Mouse (Mus musculus) limb, embryonic 13.5 days (tissue): Measurements from ENCODE around the gene Hspb9. TPM values are rescaled to one million over a fixed set of nuclear protein-coding genes. Genes with fewer than 3 reads are reported as not detected.

Source experiments
- polyA plus RNA-seq: library from polyadenylated mRNA; unstranded; fragments of >200 nt; fragmentation: Nextera tagmentation; extraction: Ambion mirVana; gene quantifications from 2 replicates; pipeline ENCODE4 v1.2.1, GENCODE M21; 2015

The Hspb9 gene
- polyA plus RNA-seq, 1 experiment from 2014 or later = not detected

Other genes starting within 250 kb of the Hspb9 start
- 10.8 and 12.6 TPM in 2 replicates for gene Klhl11, start 241.1 kb upstream of the Hspb9 start, polyA plus RNA-seq
- gene Acly, start 185.8 kb upstream of the Hspb9 start, polyA plus RNA-seq = 139 and 160 TPM in 2 replicates
- gene Ttc25, start 168.2 kb upstream of the Hspb9 start, polyA plus RNA-seq = 0.61 and 0.69 TPM in 2 replicates
- gene Cnp, start 138.9 kb upstream of the Hspb9 start, polyA plus RNA-seq = 31.7 and 33.2 TPM in 2 replicates
- 81.6 and 84.1 TPM in 2 replicates for gene Nkiras2, start 94.6 kb upstream of the Hspb9 start, polyA plus RNA-seq
- gene Dnajc7, start 93.7 kb upstream of the Hspb9 start, polyA plus RNA-seq = 280 and 283 TPM in 2 replicates
- gene Zfp385c, start 21.4 kb upstream of the Hspb9 start, polyA plus RNA-seq = 0.75 and 1.1 TPM in 2 replicates
- 2.9 and 3.7 TPM in 2 replicates for gene Dhx58, start 9.6 kb upstream of the Hspb9 start, polyA plus RNA-seq
- 53.6 and 53.8 TPM in 2 replicates for gene Kat2a, start 1.4 kb upstream of the Hspb9 start, polyA plus RNA-seq
- gene Rab5c, start 24.4 kb downstream of the Hspb9 start, polyA plus RNA-seq = 23.2 and 24.5 TPM in 2 replicates
- not detected in 2 replicates for gene Kcnh4, start 46.1 kb downstream of the Hspb9 start, polyA plus RNA-seq
- gene Hcrt, start 49.1 kb downstream of the Hspb9 start, polyA plus RNA-seq = not detected in 2 replicates
- 6.6 and 8.0 TPM in 2 replicates for gene Ghdc, start 57.1 kb downstream of the Hspb9 start, polyA plus RNA-seq
- 18.9 and 19.8 TPM in 2 replicates for gene Stat5b, start 136.9 kb downstream of the Hspb9 start, polyA plus RNA-seq
- gene Stat5a, start 145.5 kb downstream of the Hspb9 start, polyA plus RNA-seq = 5.2 and 5.7 TPM in 2 replicates
- 42.4 and 50.3 TPM in 2 replicates for gene Stat3, start 225.7 kb downstream of the Hspb9 start, polyA plus RNA-seq